Mouse (Mus musculus): ENCODE measurements around the gene Il22ra2.

Gene Il22ra2

GRCm38 (mm10) chr10:19621408-19622048, at the start of gene Il22ra2:
TSS of gene Il22ra2 (plus strand) at chr10:19621998.
- DNase-seq (ENCODE audit: low spot score): no peak

- DNase-seq (ENCODE audit: low spot score): no peak
These were observed 44.2 kb upstream of the Il22ra2 start for GRCm38 (mm10) chr10:19577571-19577970.

- DNase-seq (ENCODE audit: low spot score): no peak
These were observed 43.8 kb upstream of the Il22ra2 start for GRCm38 (mm10) chr10:19578001-19578400.

- no peak for DNase-seq (ENCODE audit: low spot score)
These were observed 43.3 kb upstream of the Il22ra2 start for GRCm38 (mm10) chr10:19578409-19578986.

GRCm38 (mm10) chr10:19580660-19581059, 41.1 kb upstream of the Il22ra2 start:
- no peak for DNase-seq (ENCODE audit: low spot score)

GRCm38 (mm10) chr10:19581844-19582582, 39.8 kb upstream of the Il22ra2 start:
- DNase-seq (ENCODE audit: low spot score): no peak

GRCm38 (mm10) chr10:19582806-19583430, 38.9 kb upstream of the Il22ra2 start:
- no peak for DNase-seq (ENCODE audit: low spot score)

- no peak for DNase-seq (ENCODE audit: low spot score)
These were observed 37.7 kb upstream of the Il22ra2 start for GRCm38 (mm10) chr10:19584064-19584463.

GRCm38 (mm10) chr10:19584846-19585245, 37.0 kb upstream of the Il22ra2 start:
- DNase-seq (ENCODE audit: low spot score): no peak

GRCm38 (mm10) chr10:19585860-19586259, 35.9 kb upstream of the Il22ra2 start:
- no peak for DNase-seq (ENCODE audit: low spot score)

GRCm38 (mm10) chr10:19587281-19587680, 34.5 kb upstream of the Il22ra2 start:
- DNase-seq (ENCODE audit: low spot score): no peak

- no peak for DNase-seq (ENCODE audit: low spot score)
These were observed 32.2 kb upstream of the Il22ra2 start for GRCm38 (mm10) chr10:19589626-19590025.

- DNase-seq (ENCODE audit: low spot score): no peak
These were observed 30.5 kb upstream of the Il22ra2 start for GRCm38 (mm10) chr10:19591286-19591640.

- peak; percentile 98 for DNase-seq (ENCODE audit: low spot score)
These were observed 30.0 kb upstream of the Il22ra2 start, which contains the start of gene Ifngr1 for GRCm38 (mm10) chr10:19591641-19592441. TSS of gene Ifngr1 (plus strand) at chr10:19591949.

GRCm38 (mm10) chr10:19592556-19592955, 29.2 kb upstream of the Il22ra2 start:
- no peak for DNase-seq (ENCODE audit: low spot score)

- DNase-seq (ENCODE audit: low spot score): no peak
These were observed 28.5 kb upstream of the Il22ra2 start for GRCm38 (mm10) chr10:19593296-19593695.

- DNase-seq (ENCODE audit: low spot score): no peak
These were observed 27.4 kb upstream of the Il22ra2 start for GRCm38 (mm10) chr10:19594201-19594905.

GRCm38 (mm10) chr10:19596866-19597265, 24.9 kb upstream of the Il22ra2 start:
- no peak for DNase-seq (ENCODE audit: low spot score)

- no peak for DNase-seq (ENCODE audit: low spot score)
These were observed 23.7 kb upstream of the Il22ra2 start for GRCm38 (mm10) chr10:19598091-19598490.

- no peak for DNase-seq (ENCODE audit: low spot score)
These were observed 22.3 kb upstream of the Il22ra2 start for GRCm38 (mm10) chr10:19599331-19600092.

- no peak for DNase-seq (ENCODE audit: low spot score)
These were observed 21.7 kb upstream of the Il22ra2 start for GRCm38 (mm10) chr10:19600093-19600420.
